Mouse (Mus musculus) kidney, embryonic 15.5 days (tissue): ENCODE data around the gene Npr1. TPM values are rescaled to one million over a fixed set of nuclear protein-coding genes. Genes with fewer than 3 reads are reported as not detected.

ENCODE experiments used
- ATAC-seq: fragments of 200-750 bp; cut with Nextera tagmentation; replicated peaks from 2 replicates; pipeline ENCODE4 v1.8.0; 2017; ENCODE audit warnings: moderate TSS enrichment; ENCODE audit not compliant: low FRiP score
- H3K27ac ChIP-seq: fragments of 300-500 bp; sonication (generic); 2 replicates; pipeline ENCODE4 v1.5.1; 2015; ENCODE audit warnings: mild to moderate bottlenecking, inconsistent platforms
- H3K27me3 ChIP-seq: fragments of 300-500 bp; sonication (generic); 2 replicates; pipeline ENCODE4 v1.6.1; 2015; ENCODE audit warnings: inconsistent platforms
- H3K36me3 ChIP-seq: fragments of 300-500 bp; sonication (generic); 2 replicates; pipeline ENCODE4 v1.6.1; 2015; ENCODE audit warnings: inconsistent platforms
- H3K4me1 ChIP-seq: fragments of 300-500 bp; sonication (generic); 2 replicates; pipeline ENCODE4 v1.6.1; 2015; ENCODE audit warnings: inconsistent platforms
- H3K4me2 ChIP-seq: fragments of 300-500 bp; sonication (generic); 2 replicates; pipeline ENCODE4 v1.6.1; 2015; ENCODE audit warnings: moderate library complexity, mild to moderate bottlenecking, inconsistent platforms
- H3K4me3 ChIP-seq: fragments of 300-500 bp; sonication (generic); replicated peaks from 2 replicates; pipeline ENCODE4 v1.5.1; 2015; ENCODE audit warnings: mild to moderate bottlenecking, inconsistent platforms
- H3K9ac ChIP-seq: fragments of 300-500 bp; sonication (generic); 2 replicates; pipeline ENCODE4 v1.6.1; 2015; ENCODE audit warnings: mild to moderate bottlenecking, inconsistent platforms
- H3K9me3 ChIP-seq: fragments of 300-500 bp; sonication (generic); replicated peaks from 2 replicates; pipeline ENCODE4 v1.6.1; 2016; ENCODE audit warnings: inconsistent platforms
- WGBS: fragments of 180-500 bp; shearing (Covaris S2); methylation state at CpG from one replicate; pipeline ENCODE4 v1.1.7; 2015; ENCODE audit warnings: mixed read lengths; 5-methylcytosine and 5-hydroxymethylcytosine counted together
- polyA plus RNA-seq: library from polyadenylated mRNA; unstranded; fragments of >200 nt; fragmentation: Nextera tagmentation; extraction: Ambion mirVana; gene quantifications from 2 replicates; pipeline ENCODE4 v1.2.1, GENCODE M21; 2015

Npr1 gene
- polyA plus RNA-seq, 1 experiment from 2014 or later: 16.2 TPM

- Histone ChIP-seq H3K4me2 (no peak overlapping the region), H3K4me3 (no peak overlapping the region), H3K9ac (no peak overlapping the region), H3K4me1 (peaks cover 13% of the 10 kb centered on the region), H3K27me3 (no peaks in the 10 kb centered on the region), H3K9me3 (no peaks in the 10 kb centered on the region), H3K36me3 (peaks cover 89% of the 10 kb centered on the region), H3K27ac (no peak overlapping the region)
- ATAC-seq: no peak
- 83% methylated on average over 4 of the region's 4 CpGs for WGBS
These were observed 37.8 kb upstream of the Npr1 start for GRCm38 (mm10) chr3:90503444-90503843.

DNA sequence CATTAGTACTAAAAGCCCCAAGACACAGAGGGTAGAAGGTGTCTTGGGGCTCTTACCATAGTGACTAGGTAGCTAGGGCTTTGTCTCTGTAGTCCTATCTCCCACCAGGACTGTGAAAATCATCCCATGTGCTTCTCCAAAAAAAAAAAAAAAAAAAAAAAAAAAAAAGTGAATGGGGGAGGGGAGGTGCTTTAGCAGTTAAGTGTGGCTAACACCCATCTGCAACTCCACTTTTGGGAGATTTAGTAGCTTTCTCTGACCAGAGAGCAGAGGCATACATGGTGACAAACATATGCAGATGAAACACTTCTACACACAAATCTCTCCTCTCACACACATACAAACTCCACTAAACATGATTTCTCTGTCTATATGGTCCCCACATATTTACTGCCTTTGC lies 31.9 kb upstream of the Npr1 start:
- ATAC-seq: no peak
- no peak overlapping the region for H3K9ac ChIP-seq
- no peak overlapping the region for H3K4me2 ChIP-seq
- H3K4me1 ChIP-seq: no peaks in the 10 kb centered on the region
- H3K27me3 ChIP-seq: no peaks in the 10 kb centered on the region
- peaks cover 74% of the 10 kb centered on the region for H3K36me3 ChIP-seq
- H3K4me3 ChIP-seq: no peak overlapping the region
- H3K9me3 ChIP-seq: no peaks in the 10 kb centered on the region
- no peak overlapping the region for H3K27ac ChIP-seq

- Histone ChIP-seq H3K9ac (no peak overlapping the region), H3K27me3 (no peaks in the 10 kb centered on the region), H3K4me2 (no peak overlapping the region), H3K9me3 (no peaks in the 10 kb centered on the region), H3K4me3 (no peak overlapping the region), H3K36me3 (peaks cover 58% of the 10 kb centered on the region), H3K27ac (no peak overlapping the region), H3K4me1 (no peaks in the 10 kb centered on the region)
- no peak for ATAC-seq
- 91% methylated on average over 7 of the region's 7 CpGs for WGBS
These were observed 30.3 kb upstream of the Npr1 start for GRCm38 (mm10) chr3:90495850-90496525.

DNA sequence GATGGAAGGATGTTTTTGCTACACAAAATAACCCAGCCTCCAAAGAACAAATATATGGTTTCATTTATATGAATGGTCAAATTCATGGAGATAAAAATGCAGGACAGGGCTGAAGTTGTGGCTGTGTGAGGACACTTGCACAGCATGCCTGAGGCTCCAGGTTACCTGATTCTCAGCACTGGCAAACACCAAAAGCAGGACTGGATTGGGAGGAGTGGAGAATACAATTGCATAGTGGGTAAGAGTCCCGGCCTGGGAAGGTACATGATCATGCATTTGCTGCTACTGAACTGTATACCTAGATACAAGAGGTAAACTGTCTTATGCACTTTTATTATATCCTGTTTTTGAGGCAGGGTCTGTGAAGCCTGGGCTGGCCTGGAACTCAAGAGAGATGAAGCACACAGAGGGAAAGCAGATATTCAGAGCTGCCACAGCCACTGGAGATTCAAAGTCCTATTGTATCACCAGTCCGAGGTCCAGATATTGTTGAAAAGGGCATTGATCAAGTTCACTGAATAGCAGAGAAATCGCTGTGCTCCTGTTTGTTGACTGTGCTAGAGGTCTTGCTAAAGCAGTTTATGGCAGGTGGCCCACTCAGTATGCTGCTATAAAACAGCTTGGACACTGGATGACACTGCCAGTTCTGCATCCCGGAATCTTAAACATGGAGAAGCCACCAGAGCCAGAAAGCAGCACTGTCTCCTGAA lies 28.3 kb upstream of the Npr1 start:
- Histone ChIP-seq H3K27ac (no peak overlapping the region), H3K4me2 (no peak overlapping the region), H3K9me3 (no peaks in the 10 kb centered on the region), H3K4me1 (peaks cover 8% of the 10 kb centered on the region), H3K9ac (no peak overlapping the region), H3K4me3 (no peak overlapping the region), H3K36me3 (peaks cover 47% of the 10 kb centered on the region), H3K27me3 (no peaks in the 10 kb centered on the region)
- 59% methylated on average over 4 of the region's 4 CpGs for WGBS
- ATAC-seq: no peak

DNA sequence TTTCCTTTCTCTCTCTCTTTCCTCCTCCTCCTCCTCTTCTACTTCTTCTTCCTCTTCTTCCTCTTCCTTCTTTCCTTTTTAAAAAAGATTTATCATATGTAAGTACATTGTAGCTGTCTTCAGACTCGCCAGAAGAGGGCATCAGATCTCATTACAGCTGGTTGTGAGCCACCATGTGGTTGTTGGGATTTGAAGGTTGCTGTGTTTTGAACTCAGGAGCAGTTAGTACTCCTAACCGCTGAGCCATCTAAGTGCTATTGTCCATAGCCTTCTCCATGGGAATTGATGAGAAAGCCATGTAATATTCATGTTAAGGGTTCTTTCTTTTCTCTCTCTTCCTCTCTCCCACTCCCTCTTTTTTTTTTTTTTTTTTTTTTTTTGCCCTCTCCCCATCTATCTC lies 25.7 kb upstream of the Npr1 start:
- ATAC-seq: no peak
- Histone ChIP-seq H3K4me2 (no peak overlapping the region), H3K9ac (no peak overlapping the region), H3K27ac (no peak overlapping the region), H3K27me3 (no peaks in the 10 kb centered on the region), H3K4me3 (no peak overlapping the region), H3K4me1 (peaks cover 13% of the 10 kb centered on the region), H3K9me3 (no peaks in the 10 kb centered on the region), H3K36me3 (peaks cover 45% of the 10 kb centered on the region)
- WGBS: 36% methylated on average over 2 of the region's 2 CpGs

DNA sequence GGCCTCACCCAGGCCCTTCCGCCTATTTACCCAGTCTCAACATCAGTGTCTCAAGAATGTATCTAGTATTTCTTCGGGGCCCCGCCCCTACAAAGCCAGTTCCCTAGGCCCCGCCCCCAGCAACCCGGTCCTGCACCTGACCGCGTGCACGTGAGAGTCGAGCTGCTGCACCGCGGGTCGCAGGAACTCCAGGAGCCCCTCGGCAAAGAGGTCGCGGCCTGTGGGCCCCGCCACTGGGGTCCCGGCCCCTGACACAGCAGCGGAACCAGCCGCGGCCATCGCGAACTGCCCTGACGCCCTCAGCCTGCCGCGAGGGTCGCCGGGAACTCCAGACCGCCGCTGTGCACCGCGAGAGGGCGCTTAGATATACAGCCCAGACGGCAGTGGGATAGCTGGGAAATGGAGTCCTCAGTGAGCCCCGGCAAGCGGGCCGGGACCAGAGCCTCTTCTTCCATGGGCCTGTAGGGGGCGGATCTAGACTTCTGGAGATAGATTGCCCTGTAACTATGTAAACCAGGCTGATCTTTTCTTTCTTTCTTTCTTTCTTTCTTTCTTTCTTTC lies 25.1 kb upstream of the Npr1 start, which contains the start of gene Snapin:
Gene Snapin (minus strand): TSS at position 338 of the 561 bp plus-strand sequence.
- under 1% methylated on average over 37 of the region's 37 CpGs for WGBS
- Histone ChIP-seq H3K27me3 (no peaks in the 10 kb centered on the region), H3K9ac (peak within 1 kb of the TSS; percentile 76)

DNA sequence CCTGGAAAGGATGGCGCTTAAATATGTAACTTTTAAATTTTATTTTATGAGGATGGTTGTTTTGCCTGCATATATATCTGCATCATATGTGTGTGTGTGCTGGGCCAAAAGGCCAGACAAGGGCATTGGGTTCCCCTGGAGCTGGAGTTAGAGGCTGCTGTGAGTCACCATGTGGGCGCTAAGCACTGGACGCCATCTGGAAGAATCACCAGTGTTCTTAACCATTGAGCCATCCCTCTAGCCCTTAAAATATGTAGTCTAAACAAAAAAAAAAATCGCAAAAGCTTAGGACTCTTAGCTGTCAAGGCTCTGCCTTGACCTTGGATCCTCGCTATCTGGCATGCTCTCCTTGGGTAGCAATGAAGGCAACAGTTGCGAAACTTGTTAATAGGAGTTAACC lies 22.9 kb upstream of the Npr1 start:
- H3K27me3 ChIP-seq: no peaks in the 10 kb centered on the region
- peaks cover 58% of the 10 kb centered on the region for H3K36me3 ChIP-seq
- H3K4me1 ChIP-seq: peaks cover 13% of the 10 kb centered on the region
- no peak for ATAC-seq
- H3K4me2 ChIP-seq: no peak overlapping the region
- no peak overlapping the region for H3K4me3 ChIP-seq
- WGBS: 85% methylated on average over 6 of the region's 6 CpGs
- no peaks in the 10 kb centered on the region for H3K9me3 ChIP-seq
- H3K27ac ChIP-seq: no peak overlapping the region
- H3K9ac ChIP-seq: no peak overlapping the region

More for the DNA sequence above, 25.1 kb upstream of the Npr1 start, which contains the start of gene Snapin:
- peak; percentile 99 for ATAC-seq
- Histone ChIP-seq H3K27ac (peak within 1 kb of the TSS; percentile 87), H3K4me3 (peak within 1 kb of the TSS; percentile 86), H3K4me2 (peak within 1 kb of the TSS; percentile 67), H3K9me3 (no peaks in the 10 kb centered on the region), H3K36me3 (peaks cover 45% of the 10 kb centered on the region), H3K4me1 (peaks cover 13% of the 10 kb centered on the region)

GRCm38 (mm10) chr3:90486998-90487397 lies 21.3 kb upstream of the Npr1 start:
- 49% methylated on average over 5 of the region's 5 CpGs for WGBS
- no peaks in the 10 kb centered on the region for H3K9me3 ChIP-seq
- no peaks in the 10 kb centered on the region for H3K27me3 ChIP-seq
- no peak overlapping the region for H3K4me2 ChIP-seq
- H3K4me1 ChIP-seq: peaks cover 13% of the 10 kb centered on the region
- no peak for ATAC-seq
- H3K27ac ChIP-seq: no peak overlapping the region
- no peak overlapping the region for H3K9ac ChIP-seq
- no peak overlapping the region for H3K4me3 ChIP-seq
- H3K36me3 ChIP-seq: peaks cover 74% of the 10 kb centered on the region

DNA sequence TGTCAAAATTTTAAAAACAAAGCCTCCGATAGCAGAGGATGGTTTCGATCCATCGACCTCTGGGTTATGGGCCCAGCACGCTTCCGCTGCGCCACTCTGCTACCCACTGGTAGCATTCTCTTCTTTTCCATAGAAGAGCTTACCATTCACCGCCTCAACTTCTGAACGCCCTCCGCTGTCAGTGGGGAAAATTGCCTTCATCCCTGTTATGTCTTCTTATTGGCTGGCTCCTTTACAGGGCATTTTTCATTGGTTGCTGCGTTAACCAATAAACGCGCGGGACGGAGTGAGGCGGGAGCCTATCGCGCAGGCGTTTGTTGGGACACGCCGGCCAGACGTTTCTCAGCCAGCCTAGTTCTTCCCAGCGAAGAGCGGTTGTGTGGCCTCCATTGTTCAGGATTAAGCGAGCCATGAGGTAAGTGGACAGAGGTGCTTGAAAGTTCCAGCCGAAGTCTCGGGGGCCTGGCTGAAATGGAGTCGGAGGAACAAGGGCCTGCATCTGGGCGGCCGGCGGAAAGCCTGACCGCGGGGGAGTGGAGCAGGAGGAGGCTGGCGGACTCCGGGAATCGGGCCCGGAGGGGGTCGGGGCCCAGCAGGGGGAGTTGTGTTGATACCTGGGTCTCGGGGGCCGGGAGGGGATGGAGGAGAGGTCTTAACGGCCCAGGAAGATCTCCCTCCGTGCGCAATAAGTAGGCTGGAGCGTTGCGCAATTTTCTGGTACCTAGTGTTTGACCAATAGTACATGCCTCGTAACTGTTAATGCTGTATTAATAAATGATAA lies 10.4 kb upstream of the Npr1 start, which contains the start of gene Ilf2:
Gene Ilf2 (plus strand): TSS at position 296 of the 781 bp plus-strand sequence.
- peak within 1 kb of the TSS; percentile 80 for H3K4me3 ChIP-seq
- peak within 1 kb of the TSS; percentile 66 for H3K4me2 ChIP-seq
- H3K9me3 ChIP-seq: no peaks in the 10 kb centered on the region
- H3K4me1 ChIP-seq: peaks cover 8% of the 10 kb centered on the region
- ATAC-seq: peak; percentile 99
- H3K36me3 ChIP-seq: peaks cover 37% of the 10 kb centered on the region
- WGBS: under 1% methylated on average over 45 of the region's 45 CpGs
- peak within 1 kb of the TSS; percentile 94 for H3K27ac ChIP-seq
- peak within 1 kb of the TSS; percentile 84 for H3K9ac ChIP-seq
- no peaks in the 10 kb centered on the region for H3K27me3 ChIP-seq

DNA sequence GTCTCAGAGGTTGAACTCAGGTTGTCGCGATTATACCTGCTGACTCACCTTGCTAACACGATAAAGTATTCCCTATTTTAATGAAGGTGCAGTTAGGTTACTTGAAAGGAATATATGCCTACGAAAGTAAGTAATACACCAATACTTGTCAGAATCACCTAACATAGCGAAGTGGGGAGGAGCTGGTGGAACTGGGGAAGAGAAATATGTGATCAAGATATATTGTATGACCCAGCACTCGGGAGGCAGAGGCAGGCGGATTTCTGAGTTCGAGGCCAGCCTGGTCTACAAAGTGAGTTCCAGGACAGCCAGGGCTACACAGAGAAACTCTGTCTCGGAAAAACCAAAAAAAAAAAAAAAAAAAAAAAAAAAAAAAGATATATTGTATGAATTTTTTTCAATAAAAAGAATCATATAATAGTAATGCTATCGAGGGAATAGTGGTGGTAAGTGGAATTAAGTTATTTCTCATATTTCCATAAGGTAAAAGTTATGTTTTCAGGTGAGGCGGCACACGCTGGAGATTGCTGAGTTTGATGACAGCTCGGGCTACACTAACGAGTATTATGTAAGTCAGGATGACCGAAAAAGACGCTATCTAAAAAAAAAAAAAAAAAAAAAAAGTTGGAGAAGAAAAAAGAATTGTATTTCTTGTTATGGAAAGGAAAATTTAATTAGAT lies 9.6 kb upstream of the Npr1 start:
- peak overlapping the region; percentile 41 for H3K4me3 ChIP-seq
- H3K27me3 ChIP-seq: no peaks in the 10 kb centered on the region
- ATAC-seq: peak; percentile 3; the same call in 1 of the 2 replicates
- H3K27ac ChIP-seq: no peak overlapping the region
- WGBS: 39% methylated on average over 16 of the region's 16 CpGs
- H3K9ac ChIP-seq: no peak overlapping the region
- no peaks in the 10 kb centered on the region for H3K9me3 ChIP-seq
- peaks cover 8% of the 10 kb centered on the region for H3K4me1 ChIP-seq
- H3K4me2 ChIP-seq: peak overlapping the region; percentile 52
- H3K36me3 ChIP-seq: peaks cover 30% of the 10 kb centered on the region

- Histone ChIP-seq H3K4me1 (peaks cover 6% of the 10 kb centered on the region), H3K9ac (no peak overlapping the region), H3K4me2 (no peak overlapping the region), H3K9me3 (no peaks in the 10 kb centered on the region), H3K4me3 (no peak overlapping the region), H3K27me3 (no peaks in the 10 kb centered on the region), H3K27ac (no peak overlapping the region), H3K36me3 (peaks cover under 1% of the 10 kb centered on the region; the same call in 1 of the 2 replicates)
- 27% methylated on average over 3 of the region's 3 CpGs for WGBS
- ATAC-seq: no peak
These were observed 6.5 kb upstream of the Npr1 start for GRCm38 (mm10) chr3:90472213-90472612.
